Mouse (Mus musculus) erythroblast, embryonic 14.5 days (primary cell): ENCODE measurements around the gene Slc19a1.

ENCODE experiments used
- GATA1 ChIP-seq: IDR thresholded peaks from 2 replicates; pipeline ENCODE4 v1.6.1; 2012; ENCODE audit warnings: low read length, inconsistent platforms, mixed read lengths
- TAL1 ChIP-seq: IDR thresholded peaks from 3 replicates; pipeline ENCODE4 v1.6.1; 2012; ENCODE audit warnings: low read length, inconsistent platforms, mixed read lengths

DNA sequence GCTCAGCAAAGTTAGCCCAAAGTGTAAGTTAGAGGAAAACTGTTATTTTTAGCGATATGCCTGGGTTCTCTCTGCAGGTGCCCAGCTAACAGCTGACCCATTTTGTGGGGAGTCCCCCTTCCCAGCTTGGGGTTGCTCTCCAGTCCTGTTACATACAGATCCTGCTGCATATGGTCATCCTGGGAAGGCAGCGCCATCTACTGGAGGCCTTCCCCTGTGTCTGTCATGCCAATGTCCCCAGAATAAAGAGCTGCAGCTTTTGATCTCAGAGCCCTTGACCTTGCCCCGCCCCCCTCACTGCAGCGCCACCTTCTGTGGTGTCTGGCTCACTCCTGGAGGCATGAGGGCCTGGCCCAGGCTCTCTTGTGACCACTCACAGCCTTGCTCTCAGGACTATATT, 38.0 kb downstream of the Slc19a1 start:
- TF ChIP-seq GATA1 (no peak), TAL1 (no peak)
